Mouse (Mus musculus) adrenal gland (tissue): ENCODE results near the gene Dusp5.
"Not testable (repeated sequence)": the region's sequence is repeated elsewhere in the genome, so short reads cannot be mapped to it uniquely, and the experiment has no call there.

ENCODE experiments used
- intact Hi-C: fragments of 180-260 bp; cut with DNase I; formaldehyde crosslinking; loops from one replicate; pipeline ENCODE4 v1.15.1; 2025

Dusp5 gene

DNA sequence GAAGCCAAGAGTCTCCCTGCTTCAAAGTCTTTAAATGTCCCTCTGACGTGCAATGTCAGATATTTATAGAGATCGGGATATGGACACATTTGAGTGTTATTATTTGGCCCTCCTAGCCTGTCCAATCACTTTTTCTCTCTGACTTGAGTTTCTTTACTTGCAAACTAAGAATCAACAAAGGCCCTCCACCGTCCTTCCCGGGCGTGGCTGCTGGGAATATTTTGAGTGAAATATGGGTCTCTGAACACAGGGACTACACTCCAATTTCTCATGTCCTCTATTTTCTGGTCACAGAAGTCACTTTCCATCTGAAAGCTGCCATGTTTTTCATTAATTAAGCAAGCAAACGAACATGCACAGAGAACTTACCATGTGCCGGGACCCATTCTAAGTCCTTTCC is 45.6 kb downstream of the Dusp5 start:
- intact Hi-C loops, result no loop called here

DNA sequence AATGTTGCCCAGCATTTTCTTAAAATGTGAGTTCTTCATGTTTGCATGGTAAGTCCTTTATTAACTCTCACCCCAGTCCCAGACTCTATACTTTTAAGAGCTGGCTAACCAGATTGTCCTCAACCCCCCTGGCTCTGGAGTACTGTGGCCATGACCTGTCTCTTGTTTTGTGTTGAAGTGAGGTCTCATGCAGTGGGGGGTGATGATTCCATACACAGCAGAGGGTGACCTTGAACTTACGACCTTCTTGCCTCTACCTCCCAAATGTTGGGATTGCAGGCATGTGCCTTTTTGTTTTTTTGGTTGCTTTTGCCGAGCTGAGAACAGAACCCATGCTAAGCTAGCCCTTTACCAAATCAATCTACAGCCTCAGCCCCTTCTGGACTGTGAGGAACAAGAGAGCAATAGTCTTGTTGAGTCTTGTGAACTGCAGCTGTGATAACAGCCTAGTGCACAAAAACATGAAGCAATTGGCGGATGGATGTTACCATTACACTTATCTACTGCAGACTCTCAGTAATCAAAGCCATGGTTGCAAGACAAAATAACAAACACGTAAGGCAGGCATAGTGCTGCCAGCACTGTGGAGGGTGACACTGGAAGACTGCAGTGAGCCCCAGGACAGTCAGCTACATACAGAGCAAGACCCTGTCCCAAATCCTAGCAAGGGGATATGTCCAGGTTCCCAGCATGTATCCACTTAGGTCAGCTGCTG is 46.5 kb downstream of the Dusp5 start:
- intact Hi-C loops, result loop anchor here (5.0 kb wide), 1 partner anchor 48 kb away; the partner anchor contains the start of gene Dusp5

DNA sequence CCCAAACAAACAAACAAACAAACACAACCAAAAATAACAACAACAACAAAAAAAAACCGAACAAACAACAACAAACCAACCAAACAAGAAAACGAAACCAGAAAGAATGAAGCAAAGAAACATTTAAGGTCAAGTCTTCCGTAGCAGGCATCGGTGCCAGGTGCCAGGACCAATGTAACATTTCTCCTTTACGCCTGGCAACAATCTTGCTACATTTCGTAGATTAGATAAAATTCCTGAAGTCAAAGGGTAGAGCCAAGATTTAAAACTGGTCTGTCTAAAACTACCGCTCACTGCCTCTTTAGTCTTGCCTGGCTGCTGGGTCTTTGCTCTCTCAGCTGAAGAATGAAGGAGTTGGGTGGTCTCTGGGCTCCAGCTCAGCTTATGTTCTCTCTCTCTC is 47.2 kb downstream of the Dusp5 start:
- intact Hi-C loops, result loop anchor here (5.0 kb wide), 1 partner anchor 49 kb away; the partner anchor contains the start of gene Dusp5

DNA sequence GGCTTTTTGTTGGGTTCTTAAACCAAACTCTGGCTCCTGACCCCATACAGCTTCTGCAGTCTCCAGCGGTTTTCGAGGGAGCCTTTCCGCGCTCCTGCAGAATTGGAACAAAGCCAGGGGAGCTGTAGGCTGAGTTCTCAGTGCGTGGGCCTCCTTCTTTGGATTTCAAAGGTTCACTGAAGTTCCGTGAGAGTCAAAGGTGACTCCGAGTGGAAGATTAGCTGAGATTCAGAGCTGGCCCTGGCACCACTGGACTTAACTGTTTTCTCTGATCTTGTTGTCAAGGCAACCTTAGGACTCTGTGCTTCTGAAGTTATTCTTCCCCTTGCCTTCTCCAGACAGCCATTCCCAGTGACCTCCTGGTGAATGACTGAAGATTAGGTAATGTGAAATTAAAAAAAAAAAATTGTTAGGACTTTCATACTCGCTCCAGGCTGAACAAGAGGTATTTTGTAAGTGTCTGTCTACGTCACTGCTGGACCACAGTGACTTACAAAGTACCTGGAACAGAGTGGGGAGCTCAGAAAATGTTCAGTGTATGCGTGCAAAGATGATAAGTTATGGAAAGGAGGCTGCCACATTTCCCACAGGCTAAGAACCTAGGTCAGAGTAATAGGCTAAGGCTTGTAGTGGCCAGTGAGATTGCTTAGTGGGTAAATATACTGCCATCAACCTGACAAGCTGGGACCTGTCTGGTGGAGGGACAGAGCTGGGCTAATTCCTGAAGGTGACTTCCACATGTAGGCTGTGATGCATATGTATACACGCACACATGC is 48.3 kb downstream of the Dusp5 start:
- intact Hi-C loops, result loop anchor here (5.0 kb wide), 1 partner anchor 50 kb away; the partner anchor contains the start of gene Dusp5

DNA sequence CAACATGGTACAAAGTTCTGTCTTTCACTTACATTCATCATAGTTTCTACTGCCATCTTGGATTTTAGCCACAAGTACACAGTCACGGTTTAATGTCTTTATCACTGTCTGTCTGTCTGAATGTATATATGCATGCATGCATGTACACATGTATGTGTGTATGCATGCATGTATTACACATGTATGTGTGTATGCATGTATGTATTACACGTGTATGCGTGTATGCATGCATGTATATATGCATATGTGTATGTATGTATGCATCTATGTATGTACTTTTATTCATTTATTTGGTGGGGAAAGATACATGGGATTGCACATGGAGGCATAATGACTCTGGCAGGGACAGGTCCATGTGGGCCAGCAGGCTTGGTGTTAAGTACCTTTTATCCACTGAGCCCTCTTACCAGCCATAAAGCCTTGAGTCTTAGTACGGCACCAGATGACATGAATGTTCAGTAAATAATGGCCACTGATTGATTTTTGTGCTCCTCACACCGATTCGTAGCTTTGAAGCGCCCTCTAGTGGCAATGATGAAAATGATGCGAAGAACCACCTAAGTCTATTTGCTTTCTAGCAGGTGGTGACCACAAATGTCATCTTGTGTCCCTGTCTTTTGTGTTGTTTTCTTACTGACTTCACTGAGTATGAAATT is 49.8 kb downstream of the Dusp5 start:
- intact Hi-C loops, result loop anchor here (2.0 to 5.0 kb wide), 3 partner anchors 51 to 184 kb away; partner anchors contain the start of gene Dusp5

DNA sequence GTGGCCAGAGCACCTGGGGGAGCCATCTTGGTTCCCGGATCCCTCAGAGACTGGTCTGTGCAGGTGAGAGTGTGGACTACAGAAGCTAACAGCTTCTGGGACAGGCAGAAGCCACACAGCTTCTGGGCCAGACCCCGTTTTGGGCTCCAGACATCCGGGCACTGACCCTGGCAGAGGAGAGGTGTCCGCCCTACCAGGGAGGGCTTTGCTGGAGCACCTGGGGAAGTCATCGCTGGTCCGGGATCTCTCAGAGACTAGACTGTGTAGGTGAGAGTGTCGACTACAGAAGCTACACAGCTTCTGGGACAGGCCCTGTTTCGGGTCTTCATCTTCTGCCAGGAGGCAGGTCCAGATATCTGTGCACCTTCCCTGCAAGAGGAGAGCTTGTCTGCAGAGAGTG is 51.4 kb downstream of the Dusp5 start:
- intact Hi-C loops, result not testable (repeated sequence)

DNA sequence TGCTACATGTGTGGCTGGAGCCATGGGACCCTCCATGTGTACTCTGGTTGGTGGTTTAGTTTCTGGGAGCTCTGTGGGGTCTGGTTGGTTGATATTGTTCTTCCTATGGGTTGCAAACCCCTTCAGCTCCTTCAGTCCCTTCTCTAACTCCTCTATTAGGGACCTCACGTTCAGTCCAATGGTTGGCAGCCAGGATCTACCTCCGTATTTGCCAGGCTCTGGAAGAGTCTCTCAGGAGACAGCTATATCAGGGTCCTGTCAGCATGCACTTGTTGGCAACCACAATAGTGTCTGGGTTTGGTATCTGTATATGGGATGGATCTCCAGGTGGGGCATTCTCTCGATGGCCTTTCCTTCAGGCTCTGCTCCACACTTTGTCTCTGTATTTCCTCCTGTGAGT is 58.8 kb downstream of the Dusp5 start:
- intact Hi-C loops, result not testable (repeated sequence)

DNA sequence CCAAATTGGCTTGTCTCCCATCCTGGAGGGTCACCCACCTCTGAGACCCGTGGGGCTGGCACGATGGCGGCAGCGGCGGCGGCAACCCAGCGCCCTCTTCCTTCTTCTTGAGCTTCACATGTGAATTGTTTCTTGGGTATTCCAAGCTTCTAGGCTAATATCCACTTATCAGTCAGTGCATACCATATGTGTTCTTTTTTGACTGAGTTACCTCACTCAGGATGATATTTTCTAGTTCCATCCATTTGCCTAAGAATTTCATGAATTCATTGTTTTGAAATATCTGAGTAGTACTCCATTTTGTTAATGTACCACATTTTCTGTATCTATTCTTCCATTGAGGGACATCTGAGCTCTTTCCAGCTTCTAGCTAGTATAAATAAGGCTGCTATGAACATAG is 60.1 kb downstream of the Dusp5 start, which contains the start of gene Nutf2-ps1:
Gene Nutf2-ps1 (minus strand): TSS at position 101 of the 400 bp plus-strand sequence.
- intact Hi-C loops, result not testable (repeated sequence)
